Mouse (Mus musculus): Measurements from ENCODE around the gene Vmn1r81.

The Vmn1r81 gene

GRCm38 (mm10) chr7:12268169-12268568 is at the start of gene Vmn1r81:
Gene Vmn1r81, minus strand, starts transcription at chr7:12268269.
- DNase-seq (ENCODE audit: low read depth): no peak

DNA sequence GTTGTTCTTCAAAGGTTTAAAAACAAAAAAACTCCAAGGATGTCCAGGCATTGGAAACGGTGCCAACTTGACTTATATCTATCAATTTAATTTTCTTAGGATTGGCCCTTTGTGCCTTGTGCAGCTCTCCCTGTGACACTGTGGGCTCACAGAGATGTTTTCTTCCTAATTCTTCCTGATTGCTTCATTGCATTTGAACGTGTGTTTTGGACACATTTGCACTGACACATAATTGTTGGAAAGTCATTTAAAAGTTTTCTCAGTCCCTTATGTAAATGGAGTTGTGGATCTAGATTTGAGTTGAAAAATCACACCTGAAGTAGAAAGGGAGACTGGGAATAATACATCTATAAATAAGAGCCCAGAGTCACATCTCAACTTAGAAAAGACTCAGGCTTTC is 32.1 kb upstream of the Vmn1r81 start, which contains the start of gene Vmn1r82:
TSS of gene Vmn1r82 (plus strand) at position 301 of the 400 bp plus-strand sequence.
- DNase-seq (ENCODE audit: low read depth): no peak

GRCm38 (mm10) chr7:12204141-12204540 is 63.9 kb downstream of the Vmn1r81 start:
- DNase-seq (ENCODE audit: low read depth): no peak
